Mouse (Mus musculus) cerebral cortex, adult 2 months (tissue): ENCODE measurements around the gene Nfkbil1.

Source experiments
- WGBS: fragments of 180-500 bp; shearing (Covaris S2); methylation state at CpG from one replicate; pipeline ENCODE4 v1.1.7; 2018; 5-methylcytosine and 5-hydroxymethylcytosine counted together

Nfkbil1 gene

GRCm38 (mm10) chr17:35204494-35205379 lies 30.9 kb downstream of the Nfkbil1 start, which contains the start of gene Lta:
Lta (minus strand) TSS chr17:35205351.
- 68% methylated on average over 20 of the region's 20 CpGs for WGBS

GRCm38 (mm10) chr17:35202442-35202841 lies 33.1 kb downstream of the Nfkbil1 start:
- WGBS = 77% methylated on average over 4 of the region's 4 CpGs

GRCm38 (mm10) chr17:35201787-35202186 lies 33.8 kb downstream of the Nfkbil1 start, which contains the start of gene Tnf:
Tnf (minus strand) TSS chr17:35202007.
- WGBS = 47% methylated on average over 13 of the region's 13 CpGs

GRCm38 (mm10) chr17:35201128-35201527 lies 34.5 kb downstream of the Nfkbil1 start:
- WGBS = 75% methylated on average over 11 of the region's 11 CpGs

- 77% methylated on average over 11 of the region's 11 CpGs for WGBS
Observed at GRCm38 (mm10) chr17:35200398-35200797, 35.2 kb downstream of the Nfkbil1 start.

GRCm38 (mm10) chr17:35198946-35199345 lies 36.6 kb downstream of the Nfkbil1 start:
- 56% methylated on average over 8 of the region's 8 CpGs for WGBS

- 78% methylated on average over 7 of the region's 7 CpGs for WGBS
Observed at GRCm38 (mm10) chr17:35198029-35198428, 37.6 kb downstream of the Nfkbil1 start.

GRCm38 (mm10) chr17:35197126-35197525 lies 38.5 kb downstream of the Nfkbil1 start:
- WGBS = 36% methylated on average over 6 of the region's 6 CpGs

GRCm38 (mm10) chr17:35196321-35196641 lies 39.3 kb downstream of the Nfkbil1 start:
- 44% methylated on average over 9 of the region's 9 CpGs for WGBS

- WGBS = 2% methylated on average over 66 of the region's 66 CpGs
Observed at GRCm38 (mm10) chr17:35195631-35196320, 39.8 kb downstream of the Nfkbil1 start.

- 45% methylated on average over 19 of the region's 19 CpGs for WGBS
Observed at GRCm38 (mm10) chr17:35194844-35195630, 40.6 kb downstream of the Nfkbil1 start.

GRCm38 (mm10) chr17:35193881-35194843 lies 41.4 kb downstream of the Nfkbil1 start, which contains the start of gene Ltb:
Ltb (plus strand) TSS chr17:35194439.
- WGBS = 83% methylated on average over 28 of the region's 28 CpGs

GRCm38 (mm10) chr17:35192924-35193323 lies 42.7 kb downstream of the Nfkbil1 start:
- 89% methylated on average over 5 of the region's 5 CpGs for WGBS

GRCm38 (mm10) chr17:35191723-35192122 lies 43.9 kb downstream of the Nfkbil1 start:
- WGBS = 68% methylated on average over 2 of the region's 2 CpGs

- 74% methylated on average over 4 of the region's 4 CpGs for WGBS
Observed at GRCm38 (mm10) chr17:35190096-35190495, 45.5 kb downstream of the Nfkbil1 start.

- 73% methylated on average over 1 of the region's 1 CpGs for WGBS
Observed at GRCm38 (mm10) chr17:35189186-35189585, 46.4 kb downstream of the Nfkbil1 start.

GRCm38 (mm10) chr17:35187959-35188610 lies 47.5 kb downstream of the Nfkbil1 start, which contains the start of gene Lst1:
Lst1 (minus strand) TSS chr17:35188439.
- WGBS = 81% methylated on average over 7 of the region's 7 CpGs

GRCm38 (mm10) chr17:35187345-35187744 lies 48.2 kb downstream of the Nfkbil1 start:
- 76% methylated on average over 4 of the region's 4 CpGs for WGBS

- WGBS = 4% methylated on average over 4 of the region's 4 CpGs
Observed at GRCm38 (mm10) chr17:35186681-35187080, 48.9 kb downstream of the Nfkbil1 start.
